Mouse (Mus musculus) limb, embryonic 14.5 days (tissue): ENCODE data around the gene Pde9a. TPM values are rescaled to one million over a fixed set of nuclear protein-coding genes. Genes with fewer than 3 reads are reported as not detected.

ENCODE experiments used
- ATAC-seq: fragments of 200-750 bp; cut with Nextera tagmentation; 2 replicates; pipeline ENCODE4 v1.8.0; 2017; ENCODE audit warnings: low read depth, moderate number of reproducible peaks, moderate TSS enrichment; ENCODE audit not compliant: low FRiP score
- DNase-seq: peaks from one replicate; pipeline ENCODE4 v3.0.0-alpha.2; 2015; ENCODE audit warnings: low spot score
- H3K27ac ChIP-seq: fragments of 300-500 bp; sonication (generic); replicated peaks from 2 replicates; pipeline ENCODE4 v1.5.1; 2014; ENCODE audit warnings: low read depth, mild to moderate bottlenecking, low read length, moderate library complexity, mixed read lengths
- H3K27me3 ChIP-seq: fragments of 300-500 bp; sonication (generic); 2 replicates; pipeline ENCODE4 v1.6.1; 2014; ENCODE audit warnings: low read length, mixed read lengths; ENCODE audit not compliant: control insufficient read depth, insufficient read depth
- H3K36me3 ChIP-seq: fragments of 300-500 bp; sonication (generic); 2 replicates; pipeline ENCODE4 v1.6.1; 2014; ENCODE audit warnings: mild to moderate bottlenecking, low read length, moderate library complexity, mixed read lengths; ENCODE audit not compliant: control insufficient read depth, insufficient read depth
- H3K4me1 ChIP-seq: fragments of 300-500 bp; sonication (generic); 2 replicates; pipeline ENCODE4 v1.6.1; 2014; ENCODE audit warnings: antibody characterized with exemption, low read length, mixed read lengths; ENCODE audit not compliant: control insufficient read depth, insufficient read depth
- H3K4me2 ChIP-seq: fragments of 300-500 bp; sonication (generic); replicated peaks from 2 replicates; pipeline ENCODE4 v1.6.1; 2014; ENCODE audit warnings: low read depth, mild to moderate bottlenecking, low read length, moderate library complexity; ENCODE audit not compliant: severe bottlenecking
- H3K4me3 ChIP-seq: fragments of 300-500 bp; sonication (generic); replicated peaks from 2 replicates; pipeline ENCODE4 v1.5.1; 2014; ENCODE audit warnings: low read length
- H3K9ac ChIP-seq: fragments of 300-500 bp; sonication (generic); 2 replicates; pipeline ENCODE4 v1.6.1; 2014; ENCODE audit warnings: mild to moderate bottlenecking, low read depth, low read length, moderate library complexity; ENCODE audit not compliant: severe bottlenecking
- H3K9me3 ChIP-seq: fragments of 300-500 bp; sonication (generic); 2 replicates; pipeline ENCODE4 v1.6.1; 2016; ENCODE audit warnings: low read length; ENCODE audit not compliant: control insufficient read depth
- POLR2A ChIP-seq: fragments of 200-500 bp; IDR thresholded peaks from 2 replicates; pipeline ENCODE4 v1.8.0; 2012; ENCODE audit warnings: inconsistent platforms, mild to moderate bottlenecking, moderate library complexity, borderline replicate concordance; ENCODE audit not compliant: insufficient read depth, insufficient read length; ENCODE audit errors: extremely low read depth
- WGBS: fragments of 180-500 bp; shearing (Covaris S2); extraction: QIAGEN DNeasy Blood & Tissue Kit; methylation state at CpG from one replicate; pipeline ENCODE4 v1.1.7; 2014; 5-methylcytosine and 5-hydroxymethylcytosine counted together
- polyA plus RNA-seq, 2 experiments: library from polyadenylated mRNA; depleted of rRNA in 1 of 2; stranded (reverse) in 1 of 2; unstranded in 1 of 2; fragments of >200 nt; fragmentation: Nextera tagmentation in 1 of 2; extraction: Ambion mirVana in 1 of 2; gene quantifications; 2 replicates each; pipeline versions ENCODE4 v1.2.1 to v1.2.3; 2012 to 2014

Gene Pde9a
- polyA plus RNA-seq, 2 experiments: 27.2 to 47.3 TPM

DNA sequence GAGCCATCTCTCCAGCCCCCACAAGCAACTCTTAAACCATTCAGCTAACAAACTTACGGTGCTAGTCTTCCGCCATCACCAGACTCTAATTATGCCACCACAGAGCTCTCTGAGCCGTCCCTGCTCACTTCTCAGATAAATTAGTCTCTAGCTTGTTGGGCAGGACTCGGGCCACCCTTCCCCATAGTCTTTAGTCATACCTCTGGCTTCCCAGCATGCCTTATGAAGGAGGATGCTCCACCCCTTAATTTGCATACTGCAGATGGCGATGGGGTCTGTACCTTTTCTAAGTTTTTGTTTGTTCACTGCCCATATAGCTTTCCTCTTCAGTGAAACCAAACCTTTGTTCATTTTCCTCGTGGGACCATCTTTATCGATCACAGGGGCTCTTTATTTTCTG is 92.6 kb downstream of the Pde9a start:
- H3K27me3 ChIP-seq: no peaks in the 10 kb centered on the region
- H3K9me3 ChIP-seq: no peaks in the 10 kb centered on the region
- no peak overlapping the region for H3K4me3 ChIP-seq
- TF ChIP-seq POLR2A: no peak
- no peak overlapping the region for H3K27ac ChIP-seq
- 0 out of 2 replicates have a peak, but pooled peaks cover 3% of the 10 kb centered on the region for H3K4me1 ChIP-seq
- no peak overlapping the region for H3K9ac ChIP-seq
- DNase-seq: no peak
- peaks cover 16% of the 10 kb centered on the region for H3K36me3 ChIP-seq
- ATAC-seq: no peak
- 69% methylated on average over 7 of the region's 7 CpGs for WGBS
- H3K4me2 ChIP-seq: no peak overlapping the region

DNA sequence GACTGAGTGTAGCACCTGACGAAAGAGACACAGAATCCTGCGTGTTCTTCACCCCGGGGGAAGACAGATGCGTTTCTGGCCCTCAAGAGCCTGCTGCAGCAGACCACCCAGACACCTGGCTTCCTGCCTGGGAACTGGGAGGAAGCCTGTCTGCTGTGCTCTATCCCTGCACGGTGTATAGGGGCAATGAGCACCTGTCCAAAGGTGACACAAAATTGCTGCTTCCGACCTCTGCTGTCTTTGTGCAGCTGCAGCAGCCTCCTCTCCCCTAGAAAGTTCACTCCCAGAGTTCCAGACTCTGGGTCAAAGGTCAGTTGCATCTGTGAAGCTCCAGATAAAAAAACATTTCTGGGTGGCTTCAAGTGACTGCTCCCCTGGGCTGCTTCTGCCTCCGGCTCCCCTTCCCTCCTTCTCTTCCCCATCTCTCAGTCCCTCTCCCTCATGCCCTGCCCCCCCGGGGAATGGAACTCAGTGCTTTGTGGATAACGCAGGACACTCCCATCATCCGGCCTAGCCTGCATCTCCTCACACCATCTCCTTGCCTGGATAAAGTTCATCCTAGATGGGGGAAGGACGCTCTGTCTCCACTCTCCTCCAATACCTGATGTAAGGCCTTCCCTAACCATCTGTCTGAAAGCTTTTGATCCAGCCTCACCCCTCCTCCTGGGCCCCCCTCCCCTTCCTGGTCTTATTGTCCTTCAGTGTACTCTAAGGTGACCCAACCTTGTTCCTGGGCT is 93.3 kb downstream of the Pde9a start:
- 0 out of 2 replicates have a peak, but pooled peaks cover 3% of the 10 kb centered on the region for H3K4me1 ChIP-seq
- DNase-seq (no peak), ATAC-seq (no peak)
- H3K4me3 ChIP-seq: no peak overlapping the region
- no peaks in the 10 kb centered on the region for H3K9me3 ChIP-seq
- H3K27ac ChIP-seq: no peak overlapping the region
- 48% methylated on average over 11 of the region's 11 CpGs for WGBS
- H3K4me2 ChIP-seq: no peak overlapping the region
- H3K27me3 ChIP-seq: no peaks in the 10 kb centered on the region
- peaks cover 12% of the 10 kb centered on the region for H3K36me3 ChIP-seq
- no peak for TF ChIP-seq POLR2A
- H3K9ac ChIP-seq: no peak overlapping the region

DNA sequence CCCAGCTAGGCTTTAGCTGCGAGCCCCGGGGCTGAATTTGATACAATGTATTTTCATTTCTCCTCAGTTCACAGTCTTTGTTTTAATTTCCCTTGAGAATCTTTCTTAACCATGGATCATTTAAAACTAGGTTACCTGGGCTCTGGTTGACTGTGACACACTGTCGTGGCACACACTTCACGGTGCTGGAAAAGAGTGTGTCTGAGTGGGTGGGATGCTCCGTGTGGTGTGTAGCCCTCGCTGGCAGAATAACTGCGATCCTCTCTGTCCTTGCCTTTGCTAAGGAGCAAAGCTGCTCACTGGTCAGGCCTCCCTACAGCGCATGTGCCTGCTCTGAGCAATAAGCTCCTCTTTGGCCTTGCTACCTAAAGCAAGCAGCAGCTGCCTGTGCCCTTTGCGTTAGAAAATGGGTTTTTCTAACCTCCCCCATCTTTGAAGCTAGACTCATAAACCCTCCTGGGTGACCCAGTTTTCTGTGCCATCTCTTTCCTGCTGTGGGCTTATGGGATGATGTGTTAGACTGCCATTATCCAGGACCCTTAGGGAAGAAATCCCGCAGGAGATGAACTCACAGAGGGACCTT is 100.7 kb downstream of the Pde9a start:
- Histone ChIP-seq H3K4me3 (no peak overlapping the region), H3K27ac (no peak overlapping the region), H3K36me3 (no peaks in the 10 kb centered on the region), H3K4me1 (no peaks in the 10 kb centered on the region), H3K27me3 (no peaks in the 10 kb centered on the region), H3K9ac (no peak overlapping the region), H3K9me3 (no peaks in the 10 kb centered on the region), H3K4me2 (no peak overlapping the region)
- DNase-seq (no peak), ATAC-seq (no peak)
- no peak for TF ChIP-seq POLR2A
- 67% methylated on average over 10 of the region's 10 CpGs for WGBS

DNA sequence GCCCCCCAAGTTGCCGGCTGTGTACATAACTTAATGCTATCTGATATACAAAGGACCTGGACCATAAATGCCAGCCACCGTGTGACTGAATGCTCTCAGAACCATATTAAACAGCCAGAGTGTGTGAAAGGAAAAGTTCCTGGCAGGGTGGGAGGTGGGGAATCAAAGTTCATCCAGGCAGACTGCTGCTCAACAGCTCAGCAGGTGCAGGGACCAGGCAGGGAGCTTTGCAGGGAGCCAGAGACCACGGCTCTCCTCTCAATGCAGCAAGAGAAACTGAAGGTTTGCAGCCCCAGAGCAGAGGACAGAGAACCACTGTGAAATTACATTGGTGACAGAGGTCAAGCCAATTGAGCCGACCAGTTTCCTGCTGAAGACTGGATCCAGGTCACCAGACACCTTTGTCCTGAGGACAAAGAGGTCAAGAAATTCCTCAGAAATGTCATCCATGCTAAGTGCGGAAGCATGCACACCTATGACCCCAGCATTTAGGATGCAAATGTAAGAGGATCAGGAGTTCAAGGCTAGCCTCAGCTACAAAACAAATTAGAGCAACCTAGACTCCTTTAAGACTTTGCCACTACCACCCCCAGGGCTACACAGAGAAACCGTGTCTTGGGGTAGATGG is 101.5 kb downstream of the Pde9a start:
- H3K36me3 ChIP-seq: no peaks in the 10 kb centered on the region
- 37% methylated on average over 6 of the region's 6 CpGs for whole genome bisulfite sequencing

DNA sequence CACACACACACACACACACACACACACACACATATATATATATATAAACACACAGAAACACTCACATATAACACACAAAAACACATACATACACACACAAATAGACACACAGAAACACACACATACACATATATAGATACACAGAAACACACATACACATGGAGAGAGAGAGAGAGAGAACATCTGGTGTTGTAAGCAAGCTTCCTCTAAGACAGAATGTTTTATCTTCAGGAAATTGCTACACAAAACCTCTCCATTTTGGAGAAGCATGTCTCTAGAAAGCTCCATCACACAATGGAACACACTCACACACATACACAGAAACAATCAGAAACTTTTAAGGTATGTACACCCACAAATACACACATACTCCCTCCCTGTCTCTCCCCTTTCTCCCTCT is 105.3 kb downstream of the Pde9a start:
- TF ChIP-seq POLR2A: no peak
- no peak overlapping the region for H3K4me2 ChIP-seq
- no peak for DNase-seq
- H3K9me3 ChIP-seq: no peaks in the 10 kb centered on the region
- H3K36me3 ChIP-seq: peaks cover 12% of the 10 kb centered on the region
- H3K9ac ChIP-seq: no peak overlapping the region
- ATAC-seq: no peak
- no peaks in the 10 kb centered on the region for H3K27me3 ChIP-seq
- H3K4me1 ChIP-seq: no peaks in the 10 kb centered on the region
- no peak overlapping the region for H3K27ac ChIP-seq
- H3K4me3 ChIP-seq: no peak overlapping the region

More for the DNA sequence above, 101.5 kb downstream of the Pde9a start:
- TF ChIP-seq POLR2A: no peak
- Histone ChIP-seq H3K9me3 (no peaks in the 10 kb centered on the region), H3K27ac (no peak overlapping the region), H3K4me3 (no peak overlapping the region), H3K4me1 (no peaks in the 10 kb centered on the region), H3K27me3 (no peaks in the 10 kb centered on the region), H3K9ac (no peak overlapping the region), H3K4me2 (no peak overlapping the region)
- ATAC-seq (no peak), DNase-seq (no peak)
